Mouse (Mus musculus): Measurements from ENCODE around the gene Rnf113a1.
"Not testable (repeated sequence)": the region's sequence is repeated elsewhere in the genome, so short reads cannot be mapped to it uniquely, and the experiment has no call there.

Rnf113a1 gene

GRCm38 (mm10) chrX:37191105-37191743 lies at the start of gene Rnf113a1, which contains the start of gene Ndufa1:
Gene Rnf113a1, plus strand, starts transcription at chrX:37191245.
Gene Ndufa1, minus strand, starts transcription at chrX:37191163.
- peak; percentile 80 for ATAC-seq (ENCODE audit: insufficient number of reproducible peaks, low FRiP score, low TSS enrichment)

- ATAC-seq (ENCODE audit: insufficient number of reproducible peaks, low FRiP score, low TSS enrichment) = no peak
Observed at GRCm38 (mm10) chrX:37141732-37142131, 49.3 kb upstream of the Rnf113a1 start.

- ATAC-seq (ENCODE audit: insufficient number of reproducible peaks, low FRiP score, low TSS enrichment) = not testable (repeated sequence)
Observed at GRCm38 (mm10) chrX:37144498-37144897, 46.5 kb upstream of the Rnf113a1 start.

GRCm38 (mm10) chrX:37144954-37145353 lies 46.1 kb upstream of the Rnf113a1 start:
- no peak for ATAC-seq (ENCODE audit: insufficient number of reproducible peaks, low FRiP score, low TSS enrichment)

- no peak for ATAC-seq (ENCODE audit: insufficient number of reproducible peaks, low FRiP score, low TSS enrichment)
Observed at GRCm38 (mm10) chrX:37157839-37158238, 33.2 kb upstream of the Rnf113a1 start.

- ATAC-seq (ENCODE audit: insufficient number of reproducible peaks, low FRiP score, low TSS enrichment) = no peak
Observed at GRCm38 (mm10) chrX:37161169-37161568, 29.9 kb upstream of the Rnf113a1 start.

- ATAC-seq (ENCODE audit: insufficient number of reproducible peaks, low FRiP score, low TSS enrichment) = no peak
Observed at GRCm38 (mm10) chrX:37163115-37163514, 27.9 kb upstream of the Rnf113a1 start.

GRCm38 (mm10) chrX:37167085-37167484 lies 24.0 kb upstream of the Rnf113a1 start:
- no peak for ATAC-seq (ENCODE audit: insufficient number of reproducible peaks, low FRiP score, low TSS enrichment)

- no peak for ATAC-seq (ENCODE audit: insufficient number of reproducible peaks, low FRiP score, low TSS enrichment)
Observed at GRCm38 (mm10) chrX:37168742-37169141, 22.3 kb upstream of the Rnf113a1 start, which contains the start of gene Akap14. Gene Akap14, minus strand, starts transcription at chrX:37168842.

- not testable (repeated sequence) for ATAC-seq (ENCODE audit: insufficient number of reproducible peaks, low FRiP score, low TSS enrichment)
Observed at GRCm38 (mm10) chrX:37184401-37184800, 6.6 kb upstream of the Rnf113a1 start.

- 0 out of 2 replicates have a peak, but pooled peaks have one; percentile 20 for ATAC-seq (ENCODE audit: insufficient number of reproducible peaks, low FRiP score, low TSS enrichment)
Observed at GRCm38 (mm10) chrX:37190755-37191104, 315 bp upstream of the Rnf113a1 start.

- ATAC-seq (ENCODE audit: insufficient number of reproducible peaks, low FRiP score, low TSS enrichment) = 0 out of 2 replicates have a peak, but pooled peaks have one; percentile 15
Observed at GRCm38 (mm10) chrX:37191744-37192379, 817 bp downstream of the Rnf113a1 start.

- no peak for ATAC-seq (ENCODE audit: insufficient number of reproducible peaks, low FRiP score, low TSS enrichment)
Observed at GRCm38 (mm10) chrX:37198676-37199075, 7.6 kb downstream of the Rnf113a1 start.

GRCm38 (mm10) chrX:37210941-37211340 lies 19.9 kb downstream of the Rnf113a1 start, which contains the start of gene Gm9:
Gene Gm9, minus strand, starts transcription at chrX:37211041.
- ATAC-seq (ENCODE audit: insufficient number of reproducible peaks, low FRiP score, low TSS enrichment) = no peak

- ATAC-seq (ENCODE audit: insufficient number of reproducible peaks, low FRiP score, low TSS enrichment) = not testable (repeated sequence)
Observed at GRCm38 (mm10) chrX:37222158-37222557, 31.1 kb downstream of the Rnf113a1 start, which contains the start of gene Rhox1. Gene Rhox1, minus strand, starts transcription at chrX:37222258.

All from cerebellum, adult (tissue).